Mouse (Mus musculus): ENCODE data around the gene Ift122.

- TF ChIP-seq GATA1 (IDR thresholded peaks at IDR 0.05; ENCODE audit: low read length) (no peak), TAL1 (IDR thresholded peaks at IDR 0.05; ENCODE audit: low read length) (no peak)
Observed at GRCm38 (mm10) chr6:115905568-115905967, 52.3 kb downstream of the Ift122 start.

All from erythroblast, embryonic 14.5 days (primary cell).